Mouse (Mus musculus) left cerebral cortex, adult 11 months (tissue): Measurements from ENCODE around the gene Plscr3.

ENCODE experiments used
- DNase-seq: peaks from one replicate; pipeline ENCODE4 v3.0.0; 2022; ENCODE audit warnings: low spot score

The Plscr3 gene

DNA sequence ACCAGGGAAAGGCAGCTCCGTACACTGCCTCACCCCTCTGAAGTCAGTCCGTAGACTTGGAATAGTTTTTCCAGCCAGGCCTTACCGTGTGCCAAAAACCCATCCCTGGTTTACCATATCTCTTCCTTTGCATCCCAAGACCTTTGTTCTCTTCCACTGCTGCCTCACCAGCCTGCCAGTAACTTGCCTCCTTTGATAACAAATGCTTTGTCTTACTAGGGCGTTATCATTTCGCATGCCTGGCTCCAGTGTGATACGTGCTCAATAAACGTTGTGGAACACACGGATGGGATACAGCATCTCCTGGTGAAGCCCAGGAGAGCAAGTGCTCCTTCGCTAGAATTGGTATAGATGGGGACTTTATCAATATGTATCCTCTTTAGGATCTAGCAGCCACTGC lies 21.2 kb downstream of the Plscr3 start:
- no peak for DNase-seq

DNA sequence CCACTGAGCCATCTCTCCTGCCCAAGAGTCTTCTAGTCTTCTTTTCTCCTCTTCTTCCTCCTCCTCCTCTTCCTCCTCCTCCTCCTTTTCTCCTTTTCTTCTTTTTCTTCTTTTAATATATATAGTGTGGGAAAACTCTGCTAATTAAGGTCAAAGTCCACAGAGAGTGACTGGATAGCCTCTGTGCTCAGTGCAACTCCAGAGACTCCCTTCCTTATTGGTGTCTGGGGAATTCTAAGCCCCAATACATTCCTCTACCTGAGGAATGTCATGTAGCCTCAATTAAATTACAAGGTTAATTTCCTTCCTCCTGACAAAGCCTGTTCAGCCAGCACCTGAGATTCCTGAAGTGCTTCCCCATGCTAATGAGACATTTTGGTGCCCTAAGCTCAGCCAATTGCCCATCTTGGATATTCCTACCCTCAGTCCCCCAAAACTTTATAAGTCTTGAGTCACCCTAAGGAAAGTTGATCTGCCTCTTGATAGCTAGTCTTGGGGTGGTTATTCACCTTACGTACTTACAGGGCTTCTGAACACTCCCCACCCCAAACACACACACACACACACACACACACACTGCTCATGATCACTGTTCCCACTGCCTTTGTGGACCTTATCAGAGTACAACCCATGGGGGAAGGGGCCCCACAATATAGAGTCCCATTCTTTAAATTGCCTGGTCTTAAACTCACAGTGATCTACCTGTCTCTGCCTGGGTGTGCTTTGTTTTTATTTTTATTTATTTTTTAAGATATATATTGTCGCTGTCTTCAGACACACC lies 24.3 kb downstream of the Plscr3 start:
- DNase-seq = no peak

DNA sequence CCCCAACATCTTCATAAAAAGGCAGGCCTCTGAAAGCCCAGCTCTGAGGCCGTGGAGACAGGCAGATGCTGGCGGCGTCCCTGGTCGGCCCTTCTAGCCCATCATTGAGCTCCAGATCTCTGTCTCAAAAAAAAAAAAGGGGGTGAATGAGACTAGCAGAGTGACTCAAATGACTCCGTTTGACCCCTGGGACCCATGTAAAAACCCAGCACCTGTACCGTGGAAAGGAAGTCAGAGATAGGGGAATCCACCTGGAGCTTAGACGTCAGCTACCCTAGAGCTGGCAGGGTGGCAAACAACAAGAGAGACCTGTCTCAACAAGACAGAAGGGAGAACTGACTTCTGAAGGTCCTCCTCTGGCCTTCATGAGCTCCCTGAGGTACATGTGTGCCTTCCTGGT lies 25.6 kb downstream of the Plscr3 start:
- no peak for DNase-seq

DNA sequence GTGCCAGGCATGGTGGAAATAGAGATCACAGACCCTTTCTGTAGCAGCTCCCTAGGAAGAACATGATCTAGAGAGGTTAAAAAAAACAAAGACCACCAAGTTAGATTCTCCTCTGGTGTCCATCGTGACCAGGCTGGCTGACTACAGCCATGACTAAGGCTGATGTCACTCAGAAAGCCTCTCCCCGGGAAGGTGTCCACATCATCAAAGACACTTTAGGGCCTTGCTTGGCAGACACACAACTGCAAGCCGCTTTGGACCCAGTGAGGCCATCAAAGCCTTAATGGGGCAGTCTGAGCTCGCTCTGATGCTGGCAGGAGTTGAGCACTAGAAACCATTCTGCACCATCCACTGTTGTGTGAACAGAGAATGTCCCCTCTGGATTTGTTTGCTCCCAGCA lies 26.3 kb downstream of the Plscr3 start:
- DNase-seq = no peak

DNA sequence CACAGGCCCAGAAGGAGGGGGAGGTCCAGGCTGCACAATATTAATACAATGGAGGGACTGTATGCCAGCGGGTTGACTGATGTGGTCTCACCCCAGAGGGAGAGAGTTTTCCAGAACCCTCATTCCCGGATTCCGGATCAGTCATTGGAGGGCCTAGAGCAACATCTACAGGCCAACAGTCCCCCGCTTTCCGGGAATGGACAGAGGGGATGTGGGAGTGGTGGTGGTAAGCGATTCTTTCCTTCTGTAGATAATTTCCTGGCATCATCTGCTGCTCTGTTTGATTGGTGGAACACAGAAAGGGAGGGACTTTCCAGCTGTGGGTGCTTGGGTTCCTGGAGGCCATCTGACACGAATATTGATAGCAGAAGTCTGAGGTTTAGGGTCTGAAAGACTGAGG lies 30.0 kb downstream of the Plscr3 start:
- DNase-seq = no peak

DNA sequence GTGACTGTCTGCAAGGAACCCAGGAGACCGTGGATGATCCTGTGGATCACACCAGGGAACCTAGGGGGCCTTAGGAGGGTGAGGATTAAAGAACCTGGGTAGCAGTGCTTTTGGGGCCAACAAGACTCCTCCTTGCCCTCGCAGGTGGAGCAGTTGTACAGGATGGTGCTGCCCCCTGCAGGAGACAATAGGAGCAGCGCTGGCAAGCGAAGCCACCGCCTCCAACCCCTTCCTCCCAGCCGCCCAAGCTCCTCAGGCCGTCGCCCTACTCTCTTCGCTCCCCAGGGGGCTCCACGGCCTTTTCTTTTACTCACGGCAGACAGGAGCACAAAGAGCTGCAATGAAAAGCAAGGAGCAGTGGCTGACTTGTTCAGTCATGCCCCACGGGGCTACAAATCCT lies 30.7 kb downstream of the Plscr3 start:
- DNase-seq = no peak

DNA sequence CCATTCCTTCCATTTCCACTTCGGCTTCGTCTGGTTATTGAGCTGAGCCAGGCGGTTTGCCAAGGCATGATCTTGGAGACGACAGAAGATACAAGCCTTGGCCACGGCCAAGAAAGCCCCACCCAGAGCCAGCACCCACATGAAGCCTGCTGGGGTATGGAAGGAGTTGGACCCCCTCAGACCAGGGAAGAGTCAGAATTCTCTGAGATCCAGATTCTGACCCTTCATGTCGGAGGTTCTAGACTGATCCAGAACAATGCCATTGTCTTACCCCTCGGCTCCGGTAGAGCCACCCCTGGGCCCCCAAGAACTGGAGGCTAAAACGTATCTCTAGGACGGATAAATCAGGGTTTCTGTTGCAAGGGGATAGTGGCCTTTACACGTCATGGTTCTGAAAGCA lies 31.7 kb downstream of the Plscr3 start, which contains the start of gene Tmem95:
TSS of gene Tmem95 (minus strand) at position 141 of the 400 bp plus-strand sequence.
- DNase-seq = no peak

DNA sequence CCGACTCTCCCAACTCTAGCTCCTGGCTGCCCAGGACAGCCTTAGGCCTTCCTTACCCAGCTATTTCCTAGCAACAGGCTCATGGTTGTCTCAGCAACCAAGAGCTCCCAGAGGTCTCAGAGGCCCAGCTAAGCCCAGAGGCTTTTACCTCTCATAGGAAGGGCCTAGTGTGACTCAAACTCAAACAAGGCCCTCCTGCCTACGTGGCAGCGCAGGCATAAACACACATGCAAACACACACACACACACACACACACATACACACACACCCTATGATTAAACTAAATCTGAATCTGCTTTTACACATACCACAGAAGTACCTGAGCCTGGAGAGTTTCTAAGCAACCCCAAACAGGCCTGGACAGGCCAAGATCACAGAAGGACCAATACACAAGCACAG lies 32.2 kb downstream of the Plscr3 start:
- DNase-seq = no peak

DNA sequence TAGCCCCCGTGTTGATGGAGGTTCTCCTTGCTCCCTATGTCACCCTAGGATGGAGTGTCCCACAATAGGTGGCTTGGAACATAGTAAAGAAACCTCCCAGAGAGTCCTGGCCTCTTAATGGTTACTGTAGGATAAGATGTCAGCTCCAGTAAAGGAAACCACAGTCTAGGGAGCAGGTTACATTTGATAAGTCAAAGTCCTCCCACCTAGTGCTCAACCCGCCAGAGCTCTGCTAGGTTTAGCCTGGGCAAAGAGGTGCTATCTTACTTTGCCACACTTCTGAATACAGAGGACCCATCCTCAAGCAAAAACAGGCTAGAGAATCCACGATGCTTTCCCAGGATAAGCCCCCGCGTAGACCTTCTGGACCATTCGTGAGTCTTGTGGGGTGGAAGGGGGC lies 32.8 kb downstream of the Plscr3 start:
- DNase-seq = no peak

DNA sequence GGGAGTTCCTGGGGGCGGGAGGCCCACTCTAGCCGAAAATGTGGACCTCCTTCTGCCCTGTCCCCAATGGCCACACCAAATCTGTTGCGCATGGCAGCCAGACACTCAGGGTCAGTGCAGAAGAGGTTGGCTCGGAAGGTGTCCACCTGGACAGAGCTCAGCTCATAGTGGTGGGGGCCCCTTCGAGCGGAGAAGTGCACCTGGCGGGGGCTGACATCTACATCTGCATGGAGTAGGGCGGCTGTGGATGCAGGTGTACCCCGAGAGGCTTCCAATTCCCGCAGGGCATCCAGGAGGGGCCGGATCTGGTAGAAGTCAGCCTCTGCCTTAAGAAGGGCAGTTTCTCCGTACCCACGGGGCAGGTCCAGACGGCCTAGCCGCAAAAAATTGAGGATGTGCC lies 33.5 kb downstream of the Plscr3 start:
- no peak for DNase-seq

DNA sequence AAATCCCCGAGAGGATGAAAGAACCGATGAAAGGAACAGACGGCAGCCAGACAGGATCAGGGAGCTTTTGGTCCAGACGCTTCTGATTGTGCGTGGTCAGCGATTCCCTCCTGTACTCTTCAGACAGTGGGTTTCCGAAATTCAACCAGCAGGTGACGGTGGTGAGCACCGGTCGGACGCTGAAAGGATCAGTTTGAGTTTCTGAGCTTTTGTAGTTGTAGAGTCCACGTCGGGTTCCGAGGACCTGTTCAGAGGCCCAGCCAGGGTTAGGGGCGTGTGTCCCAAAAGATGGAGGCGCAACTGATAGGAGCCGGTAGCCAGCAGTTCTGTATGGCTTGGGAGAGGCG lies 34.3 kb downstream of the Plscr3 start:
- DNase-seq = no peak

DNA sequence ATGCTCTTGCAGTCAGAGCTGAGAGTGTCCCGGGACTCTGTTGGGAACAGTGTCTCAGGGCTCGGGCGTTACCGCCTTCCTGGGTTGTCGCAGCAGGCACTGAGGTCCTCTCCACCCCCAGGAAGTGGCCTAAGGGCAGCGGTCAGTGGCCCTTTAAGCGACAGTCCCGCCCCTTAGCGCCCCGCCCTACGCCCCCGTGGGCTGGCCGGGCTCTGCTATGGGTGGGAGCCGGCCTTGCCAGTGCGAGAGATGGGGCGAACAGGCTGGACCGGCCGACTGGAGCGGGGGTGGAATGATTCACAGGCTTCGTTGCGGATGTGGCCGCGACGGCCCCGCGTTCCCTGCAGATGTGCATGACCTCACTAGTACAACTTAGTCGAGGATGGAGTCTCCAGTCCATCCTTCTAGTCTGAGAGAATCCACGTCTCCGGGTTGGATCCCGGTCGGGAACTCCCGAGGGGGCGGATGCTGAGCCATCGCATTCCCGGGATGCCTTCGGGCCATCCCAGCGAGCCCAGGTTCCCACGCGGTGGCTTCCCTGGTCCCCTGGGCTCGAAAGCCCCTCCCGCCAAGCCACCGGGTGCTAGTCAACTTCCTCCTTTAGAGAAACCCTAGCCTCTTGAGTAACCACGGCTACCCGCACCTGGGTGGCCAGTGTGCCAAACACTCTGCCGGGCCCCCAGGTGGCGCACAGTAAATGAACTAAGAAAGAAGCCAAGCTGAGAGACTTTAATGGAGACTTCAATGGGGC lies 34.9 kb downstream of the Plscr3 start, which contains the start of gene Kctd11:
TSS of gene Kctd11 (minus strand) at position 554 of the 751 bp plus-strand sequence.
- DNase-seq = peak; percentile 54

DNA sequence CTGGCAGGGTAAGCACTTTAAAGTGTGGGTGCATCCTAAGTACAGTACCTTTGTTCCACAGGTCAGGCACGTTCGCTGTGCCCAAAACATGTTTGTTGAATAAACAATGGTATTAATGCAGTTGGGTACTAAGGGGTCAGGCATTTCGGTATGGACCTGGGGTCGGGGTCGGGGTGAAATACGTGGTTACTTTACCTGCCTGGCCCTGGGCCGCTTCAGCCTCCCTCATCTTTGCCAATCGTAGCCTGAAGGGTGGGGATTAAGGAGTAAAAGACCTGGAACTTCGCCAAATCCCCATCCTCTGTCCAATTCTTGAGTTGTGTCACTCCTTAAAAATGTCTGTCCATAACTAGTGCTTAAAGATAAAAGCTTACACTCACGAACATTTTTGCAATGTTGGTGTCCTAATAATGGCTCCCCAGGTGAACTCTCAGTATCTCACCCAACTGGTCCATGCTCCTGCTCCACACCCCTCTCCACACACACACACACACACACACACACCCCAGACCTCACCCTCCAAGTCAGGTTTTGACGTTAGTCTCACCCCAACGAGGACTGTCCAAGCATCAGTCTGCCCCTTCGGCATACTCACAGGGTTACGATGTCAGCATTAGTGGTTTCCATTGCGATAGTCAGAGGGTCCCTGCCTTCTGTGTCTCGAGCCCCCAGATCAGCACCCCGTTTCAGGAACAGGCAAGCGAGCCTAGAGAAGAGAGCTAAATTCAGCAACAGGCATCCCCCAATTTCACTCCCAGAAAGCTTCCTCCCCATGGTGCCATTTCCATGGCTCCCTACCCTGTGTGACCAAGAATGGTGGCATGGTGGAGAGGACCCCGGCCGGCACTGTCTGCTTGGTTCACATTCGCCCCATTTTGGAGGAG lies 35.9 kb downstream of the Plscr3 start:
- DNase-seq = no peak

DNA sequence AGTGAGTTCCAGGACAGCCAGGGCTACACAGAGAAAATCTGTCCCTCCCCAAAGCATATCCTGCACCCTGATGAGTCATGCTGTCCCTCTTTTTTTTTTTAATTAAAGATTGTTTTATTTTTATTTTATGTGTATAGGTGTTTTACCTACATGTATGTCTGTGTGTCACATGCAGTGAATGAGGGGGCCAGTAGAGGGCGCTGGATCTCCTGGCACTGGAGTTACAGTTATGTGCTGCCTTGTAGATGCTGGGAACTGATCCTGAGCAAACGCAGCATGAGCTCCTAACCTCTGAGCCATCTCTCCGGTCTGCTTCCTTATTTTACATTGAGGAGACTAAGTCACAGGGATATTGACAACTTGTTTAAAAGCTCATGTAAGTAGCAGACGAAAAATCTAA lies 36.9 kb downstream of the Plscr3 start:
- DNase-seq = no peak

DNA sequence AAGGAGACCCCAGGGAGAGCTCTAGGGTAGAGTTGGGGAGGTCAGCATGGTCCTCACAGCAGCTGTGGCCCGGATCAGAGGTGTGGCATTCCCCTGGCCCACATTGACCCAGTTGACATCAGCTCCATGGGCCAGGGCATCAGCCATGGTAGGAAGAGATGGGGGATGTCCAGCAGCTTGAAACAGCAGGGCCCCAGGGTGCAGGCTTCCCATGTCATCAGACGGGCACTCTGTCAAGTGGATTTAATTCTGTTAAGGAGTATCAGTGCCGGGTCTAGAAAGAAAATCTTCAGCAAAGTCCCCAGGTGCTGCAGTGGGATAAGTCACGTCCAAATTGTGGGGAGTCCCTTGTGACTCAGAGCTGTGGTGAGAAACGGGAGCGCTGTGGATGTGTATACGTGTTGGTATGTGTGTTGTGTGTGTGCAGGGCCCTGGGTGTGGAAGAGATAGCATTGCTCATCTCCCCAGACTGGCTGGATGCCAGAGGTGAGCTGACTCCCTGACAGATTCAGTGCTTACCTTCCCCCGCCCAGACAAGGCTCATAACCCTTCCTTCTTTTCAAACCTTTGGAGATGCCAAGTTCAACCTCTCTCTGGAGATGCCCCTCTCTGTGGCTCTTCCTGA lies 37.5 kb downstream of the Plscr3 start:
- DNase-seq = no peak

DNA sequence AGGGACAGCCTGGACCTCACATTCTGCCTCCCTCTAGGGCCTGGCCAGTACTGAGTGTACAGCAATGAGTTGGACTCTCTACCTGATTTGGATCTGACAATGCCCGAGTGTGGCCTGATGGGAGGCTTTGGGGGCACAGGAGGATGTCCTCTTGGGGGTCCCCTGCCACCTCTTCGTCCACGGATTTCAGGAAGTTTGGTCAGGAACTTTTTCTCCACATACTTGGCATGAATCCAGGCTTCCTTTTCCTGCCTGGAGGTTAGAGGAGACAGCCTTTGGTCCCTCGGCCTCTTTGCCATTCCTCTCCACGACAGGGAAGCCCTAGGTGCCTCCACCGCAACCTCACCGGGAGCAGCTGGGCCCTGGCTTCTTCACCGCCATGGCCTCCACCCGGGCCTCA lies 38.1 kb downstream of the Plscr3 start:
- DNase-seq = no peak

DNA sequence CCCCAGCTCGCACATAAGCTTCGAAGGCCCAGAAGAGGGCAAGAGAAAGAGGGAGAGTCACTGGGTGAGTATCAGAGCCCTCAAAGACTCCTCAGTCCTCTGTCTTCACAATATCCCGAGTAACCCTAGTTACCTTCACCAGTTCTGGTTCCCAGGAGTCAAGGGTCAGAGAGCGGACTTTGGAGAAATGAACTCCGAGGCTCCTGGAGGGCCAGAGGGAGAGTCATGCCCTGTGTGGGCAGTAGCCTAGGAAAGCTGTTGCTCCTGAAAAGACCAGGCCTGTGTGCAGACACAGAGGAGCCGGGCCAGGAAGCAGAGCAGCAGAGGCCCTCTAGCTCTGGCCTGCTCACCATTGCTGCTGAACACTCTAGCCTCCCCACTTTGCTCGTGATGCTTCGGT lies 38.5 kb downstream of the Plscr3 start:
- no peak for DNase-seq

DNA sequence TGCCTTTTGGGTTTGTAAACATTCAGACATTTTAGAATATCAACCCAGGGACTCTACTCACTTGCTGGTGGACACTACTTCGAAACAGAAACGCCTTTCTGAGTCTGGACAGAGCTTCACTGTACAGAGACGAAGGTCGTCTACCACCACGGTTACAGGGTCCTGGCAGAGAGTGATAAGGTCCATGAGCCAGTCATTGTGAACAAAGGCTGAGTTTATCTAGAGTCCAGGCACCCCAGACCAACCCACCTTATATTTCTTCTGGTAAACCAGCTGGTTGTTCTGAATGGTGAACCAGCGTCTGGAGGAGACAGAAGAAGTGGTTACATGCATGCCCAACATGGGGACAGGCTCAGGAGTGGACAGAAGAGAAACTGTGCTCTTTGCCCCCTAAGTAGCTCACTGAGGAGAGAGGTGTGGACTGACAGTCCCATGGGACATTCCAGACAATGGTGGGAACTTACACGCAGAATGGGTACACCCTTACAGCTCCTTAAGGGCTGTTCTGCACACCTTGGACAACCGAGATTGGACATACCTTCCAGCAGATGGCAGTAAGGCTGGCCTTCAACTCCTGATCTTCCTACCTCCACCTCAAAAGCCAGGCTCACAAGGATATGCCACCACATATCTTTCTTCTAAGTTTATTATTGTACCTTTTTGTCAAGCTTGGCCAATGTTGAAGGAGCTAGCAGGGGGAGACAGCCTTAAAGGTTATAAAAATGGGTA lies 40.9 kb downstream of the Plscr3 start:
- DNase-seq = no peak

DNA sequence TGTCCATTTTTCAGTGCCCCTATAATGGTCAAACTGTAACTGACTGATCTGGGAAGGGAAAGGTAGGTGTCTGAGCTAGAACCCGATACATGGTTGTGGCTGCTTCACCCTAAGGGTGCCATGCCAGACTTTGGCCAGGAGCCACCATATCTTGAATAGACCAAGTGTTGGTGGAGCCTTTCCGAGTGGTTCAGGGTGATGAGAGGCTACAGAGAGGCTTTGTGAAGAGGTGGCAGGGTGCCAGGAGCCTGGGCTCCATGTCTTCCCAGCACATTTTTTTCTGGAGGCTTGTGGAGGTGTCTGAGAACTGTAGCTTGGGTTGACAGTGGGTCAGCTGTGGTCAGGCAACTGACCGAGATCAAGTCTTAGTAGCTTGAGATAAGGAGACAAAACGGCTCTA lies 45.3 kb downstream of the Plscr3 start:
- no peak for DNase-seq

DNA sequence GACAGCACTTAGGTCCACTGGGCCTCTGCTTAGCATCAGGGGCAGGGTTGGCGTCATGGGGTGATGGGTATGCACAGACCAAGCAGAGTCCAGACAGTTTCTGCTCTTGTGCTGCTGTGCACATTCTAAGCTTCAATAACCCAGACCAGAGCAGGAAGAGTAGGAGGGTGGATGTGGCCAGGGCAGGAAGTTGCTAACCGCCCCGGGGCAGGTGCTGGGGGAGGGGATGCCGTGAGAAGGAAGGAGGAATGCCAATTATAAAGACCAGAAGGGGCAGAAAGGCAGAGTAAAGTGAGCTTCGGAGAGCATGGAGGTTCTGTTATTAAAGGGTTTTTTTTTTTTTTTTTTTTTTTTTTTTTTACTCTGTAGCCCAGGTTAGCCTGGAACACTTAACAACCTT lies 48.5 kb downstream of the Plscr3 start:
- DNase-seq = no peak

DNA sequence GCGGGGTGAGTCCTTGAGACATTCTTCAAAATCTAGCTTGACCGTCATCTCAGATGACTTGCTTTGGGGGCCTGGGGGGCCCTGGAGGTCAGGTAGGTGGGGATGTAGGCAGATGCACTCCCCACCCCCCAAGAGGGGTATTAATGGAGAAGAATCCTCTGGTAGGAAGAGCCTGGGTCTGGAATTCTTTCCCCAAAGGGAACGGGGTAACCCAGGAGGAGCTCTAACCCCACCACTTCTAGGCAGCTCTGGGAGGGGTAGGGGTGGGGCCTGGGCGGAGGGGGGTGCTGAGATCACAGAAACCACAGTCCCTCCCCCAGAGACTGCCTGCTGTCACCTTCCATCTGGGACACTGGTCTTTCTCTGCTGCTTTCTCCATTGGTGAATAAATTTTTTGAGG lies 49.1 kb downstream of the Plscr3 start, which contains the start of gene Acap1:
TSS of gene Acap1 (minus strand) at position 249 of the 400 bp plus-strand sequence.
- no peak for DNase-seq
